Mouse (Mus musculus): ENCODE data around the gene Zfp113.

Gene Zfp113

GRCm38 (mm10) chr5:138155443-138155976, at the start of gene Zfp113:
Gene Zfp113, minus strand, starts transcription at chr5:138155744.
- peak; percentile 57 to 79 for DNase-seq (ENCODE audit: low spot score in 2 of 2)

- DNase-seq (ENCODE audit: low spot score in 2 of 2), result no peak
Observed at GRCm38 (mm10) chr5:138202086-138202485, 46.5 kb upstream of the Zfp113 start.

GRCm38 (mm10) chr5:138199576-138199975, 44.0 kb upstream of the Zfp113 start:
- no peak for DNase-seq (ENCODE audit: low spot score in 2 of 2)

- no peak for DNase-seq (ENCODE audit: low spot score in 2 of 2)
Observed at GRCm38 (mm10) chr5:138195463-138195862, 39.9 kb upstream of the Zfp113 start.

- peak in 1 of 2 experiments; percentile 37 for DNase-seq (ENCODE audit: low spot score in 2 of 2)
Observed at GRCm38 (mm10) chr5:138194755-138195345, 39.3 kb upstream of the Zfp113 start.

- peak; percentile 46 to 73 for DNase-seq (ENCODE audit: low spot score in 2 of 2)
Observed at GRCm38 (mm10) chr5:138193771-138194727, 38.5 kb upstream of the Zfp113 start, which contains the start of gene Mblac1. Gene Mblac1, plus strand, starts transcription at chr5:138194314.

GRCm38 (mm10) chr5:138187661-138188306, 32.2 kb upstream of the Zfp113 start:
- DNase-seq (ENCODE audit: low spot score in 2 of 2), result peak in 1 of 2 experiments; percentile 54

GRCm38 (mm10) chr5:138186950-138187638, 31.6 kb upstream of the Zfp113 start, which contains the start of the genes Taf6 and Cnpy4:
Gene Taf6, minus strand, starts transcription at chr5:138187451.
Gene Cnpy4, plus strand, starts transcription at chr5:138187485.
- peak; percentile 45 to 78 for DNase-seq (ENCODE audit: low spot score in 2 of 2)

- DNase-seq (ENCODE audit: low spot score in 2 of 2), result no peak
Observed at GRCm38 (mm10) chr5:138173217-138173616, 17.7 kb upstream of the Zfp113 start.

GRCm38 (mm10) chr5:138171695-138172491, 16.3 kb upstream of the Zfp113 start, which contains the start of the genes Ap4m1 and Mcm7:
Gene Ap4m1, plus strand, starts transcription at chr5:138172002.
Gene Mcm7, minus strand, starts transcription at chr5:138172422.
- peak; percentile 90 to 99 for DNase-seq (ENCODE audit: low spot score in 2 of 2)

GRCm38 (mm10) chr5:138170936-138171561, 15.5 kb upstream of the Zfp113 start:
- DNase-seq (ENCODE audit: low spot score in 2 of 2), result peak; percentile 96 to 98

GRCm38 (mm10) chr5:138165594-138165993, 10.1 kb upstream of the Zfp113 start:
- DNase-seq (ENCODE audit: low spot score in 2 of 2), result no peak

- DNase-seq (ENCODE audit: low spot score in 2 of 2), result no peak
Observed at GRCm38 (mm10) chr5:138163610-138164009, 8.1 kb upstream of the Zfp113 start.

GRCm38 (mm10) chr5:138163046-138163445, 7.5 kb upstream of the Zfp113 start:
- DNase-seq (ENCODE audit: low spot score in 2 of 2), result no peak

GRCm38 (mm10) chr5:138160842-138161665, 5.5 kb upstream of the Zfp113 start, which contains the start of gene Cops6:
Gene Cops6, plus strand, starts transcription at chr5:138161071.
- peak; percentile 88 to 93 for DNase-seq (ENCODE audit: low spot score in 2 of 2)

- DNase-seq (ENCODE audit: low spot score in 2 of 2), result no peak
Observed at GRCm38 (mm10) chr5:138160224-138160762, 4.7 kb upstream of the Zfp113 start.

GRCm38 (mm10) chr5:138154390-138154789, 1.2 kb downstream of the Zfp113 start:
- DNase-seq (ENCODE audit: low spot score in 2 of 2), result no peak

GRCm38 (mm10) chr5:138138585-138138984, 17.0 kb downstream of the Zfp113 start:
- DNase-seq (ENCODE audit: low spot score in 2 of 2), result no peak
